Mouse (Mus musculus): ENCODE data around the gene Ing1.
A peak's percentile ranks its signal among the peaks of the same experiment; 100 is the strongest.

The Ing1 gene

DNA sequence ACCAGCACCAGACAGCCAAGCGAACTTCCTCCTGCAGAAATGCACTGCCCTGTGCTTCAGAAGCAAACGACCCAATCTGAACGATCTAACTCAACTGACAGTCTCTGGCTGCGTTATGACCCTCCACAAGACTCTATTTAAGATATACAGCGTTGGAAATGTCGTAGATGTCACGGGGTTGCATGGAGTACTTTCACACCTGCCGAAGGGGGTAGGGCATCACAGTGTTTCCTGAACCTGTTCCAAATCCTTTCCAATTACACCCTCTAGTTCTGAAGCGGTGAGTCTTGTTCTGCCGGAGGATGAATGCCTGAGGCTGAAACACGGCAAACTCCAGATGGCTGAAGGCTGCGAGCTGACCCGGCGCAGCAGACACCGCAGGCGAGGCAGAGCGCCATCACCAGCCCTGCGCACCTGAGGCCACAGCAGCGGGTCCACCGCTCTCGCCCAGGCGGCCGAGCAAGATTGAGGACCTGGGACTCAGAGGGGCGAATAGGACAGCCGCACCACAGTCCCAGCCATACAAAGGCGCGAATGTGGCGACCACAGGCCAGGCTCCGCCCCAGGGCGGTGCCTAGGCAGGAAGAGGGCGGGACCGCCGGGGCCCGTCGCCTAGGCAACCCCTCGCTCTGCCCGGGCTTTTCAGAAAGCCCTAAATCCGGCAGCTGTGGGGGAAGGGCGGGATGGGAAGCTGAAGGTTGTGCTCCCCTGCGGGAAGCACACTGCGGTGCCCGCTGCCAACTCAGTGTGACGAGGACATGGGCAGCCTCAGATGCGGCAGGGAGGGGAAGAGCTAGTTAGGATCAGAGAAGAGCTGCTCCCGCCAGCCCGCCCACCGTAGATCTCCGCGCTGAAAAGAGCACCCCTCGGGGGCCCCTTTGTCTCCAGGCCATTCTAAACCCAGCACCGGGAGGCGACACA is at the start of gene Ing1:
Gene Ing1, plus strand, starts transcription at position 773 of the 921 bp plus-strand sequence.
- peak; percentile 94 to 96 for DNase-seq (ENCODE audit: low spot score in 2 of 2)

DNA sequence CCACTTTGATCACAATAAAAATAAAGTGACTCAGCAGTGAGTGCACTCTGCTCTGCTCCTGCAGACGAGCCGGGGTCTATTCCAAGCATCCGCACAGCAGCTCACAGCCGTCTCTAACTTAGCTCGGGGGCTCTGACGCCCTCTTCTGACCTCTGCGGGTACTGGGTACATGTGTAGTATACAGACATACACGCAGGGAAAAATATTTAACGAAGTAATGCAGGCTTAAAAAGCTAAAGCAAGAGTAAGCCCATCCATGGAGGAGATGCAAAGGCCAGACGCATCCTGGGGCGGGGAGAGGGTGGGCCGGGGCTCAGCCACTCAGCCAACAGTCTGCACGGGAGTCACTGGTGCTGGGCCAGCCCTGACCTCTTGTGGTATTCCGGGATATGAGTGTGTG is 49.3 kb upstream of the Ing1 start:
- no peak for DNase-seq (ENCODE audit: low spot score in 2 of 2)

DNA sequence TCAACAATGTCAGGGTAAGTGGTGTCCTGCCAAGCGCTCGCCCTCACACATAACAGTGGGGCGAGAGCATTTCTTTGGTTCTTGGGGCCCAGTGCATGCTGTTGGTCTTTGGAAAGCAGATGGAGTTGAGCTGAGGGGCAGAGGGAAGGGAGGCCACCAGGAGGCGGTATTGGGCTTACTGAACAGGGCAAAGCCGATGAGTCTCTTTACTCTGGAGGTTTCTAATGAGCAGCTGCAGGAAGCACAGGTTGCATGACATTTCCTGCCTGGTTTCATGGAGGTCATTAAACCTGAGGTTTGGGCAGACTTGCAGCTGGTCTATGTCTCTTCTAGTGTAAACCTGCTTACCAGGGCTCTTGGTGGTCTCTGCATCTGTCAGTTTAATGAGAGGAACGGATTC is 48.6 kb upstream of the Ing1 start:
- peak; percentile 64 to 83 for DNase-seq (ENCODE audit: low spot score in 2 of 2)

DNA sequence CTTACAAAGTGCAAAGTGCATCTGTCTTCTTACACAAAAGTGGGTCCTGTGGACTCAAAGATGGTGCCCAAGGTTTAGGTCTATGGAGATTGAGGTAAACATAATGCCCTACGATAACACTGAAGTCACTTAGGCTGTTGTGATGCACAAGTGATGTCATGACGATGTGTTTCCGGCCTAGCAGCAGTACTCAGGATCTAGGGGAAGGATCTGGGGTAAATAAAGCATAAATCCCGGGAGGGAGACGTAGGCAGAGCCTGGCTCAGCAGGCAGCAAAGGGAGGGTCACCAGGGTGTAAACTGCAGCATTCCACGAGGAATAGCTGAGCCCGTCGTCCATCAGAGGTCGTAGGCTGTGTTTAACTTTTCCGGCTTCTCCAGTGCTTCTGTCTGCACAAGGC is 46.5 kb upstream of the Ing1 start:
- no peak for DNase-seq (ENCODE audit: low spot score in 2 of 2)

DNA sequence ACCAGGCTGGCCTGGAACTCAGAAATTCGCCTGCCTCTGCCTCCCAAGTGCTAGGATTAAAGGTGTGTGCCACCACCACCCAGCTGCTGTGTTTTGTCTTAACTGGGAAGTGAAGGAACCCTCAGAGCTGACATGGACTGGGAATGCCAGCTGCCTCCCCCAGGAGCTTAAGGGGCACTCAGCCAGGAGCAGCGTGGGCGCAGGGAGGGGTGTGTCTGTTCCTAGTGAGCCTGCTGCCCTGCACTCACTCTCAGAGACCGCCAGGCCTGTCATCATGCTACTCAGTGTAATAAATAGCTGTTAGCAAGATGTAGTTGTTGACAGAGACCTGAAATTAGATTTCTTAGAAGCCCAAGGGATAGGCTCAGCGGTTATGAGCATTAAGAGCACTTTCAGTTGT is 44.4 kb upstream of the Ing1 start:
- DNase-seq (ENCODE audit: low spot score in 2 of 2): no peak

DNA sequence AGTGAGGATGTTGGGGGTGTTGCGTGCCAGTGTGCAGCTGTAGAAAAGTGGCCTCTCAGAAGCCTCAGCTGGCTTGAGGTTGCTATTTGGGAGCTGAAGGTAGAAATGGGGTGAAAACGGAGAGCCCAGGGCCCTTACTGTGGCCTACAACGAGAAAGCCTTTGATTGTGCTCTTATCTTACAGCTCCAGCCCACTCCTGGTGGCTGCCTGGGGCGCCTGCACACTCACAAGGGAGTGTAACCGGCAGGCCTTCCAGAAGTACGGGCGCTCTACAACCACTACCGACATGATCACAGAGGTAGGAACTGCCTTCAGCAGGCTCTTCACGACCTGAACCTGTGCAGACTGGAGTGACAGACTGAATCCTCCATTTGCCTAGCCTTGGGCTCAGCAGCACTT is 42.7 kb upstream of the Ing1 start:
- DNase-seq (ENCODE audit: low spot score in 2 of 2): no peak

DNA sequence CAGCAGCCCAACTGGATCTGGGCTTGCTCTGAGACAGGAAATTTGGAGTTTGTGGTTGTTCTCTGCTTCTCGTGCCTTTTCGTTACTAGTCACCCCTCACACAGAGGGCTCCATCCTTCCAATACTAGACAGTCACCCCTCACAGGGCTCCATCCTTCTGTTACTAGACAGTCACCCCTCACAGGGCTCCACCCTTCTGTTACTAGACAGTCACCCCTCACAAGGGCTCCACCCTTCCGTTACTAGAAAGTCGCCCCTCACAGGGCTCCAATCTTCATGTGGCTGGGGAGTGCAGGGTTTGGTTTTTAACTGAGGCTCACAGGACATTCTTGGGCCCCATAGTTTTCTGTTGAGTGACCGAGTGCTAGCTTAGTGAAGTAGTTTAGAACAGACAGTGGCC is 42.1 kb upstream of the Ing1 start:
- DNase-seq (ENCODE audit: low spot score in 2 of 2): no peak

DNA sequence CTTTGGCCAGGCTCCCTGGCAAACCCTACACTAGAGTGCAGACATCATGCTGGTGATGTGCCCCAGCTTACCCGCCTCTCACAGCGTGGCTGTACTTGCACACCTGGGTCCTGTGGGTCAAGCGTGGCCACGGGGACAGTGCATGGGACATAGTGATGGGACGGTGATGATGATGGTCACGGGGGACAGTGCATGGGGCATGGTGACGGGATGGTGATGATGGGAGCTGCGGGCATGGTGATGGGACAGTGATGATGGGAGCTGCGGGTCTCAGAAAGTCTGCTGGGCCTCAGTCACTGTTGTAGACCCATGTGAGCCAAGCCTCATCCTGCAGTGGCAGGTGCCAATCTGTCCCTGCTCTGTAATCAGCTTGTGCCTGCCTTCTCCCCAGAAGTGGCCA is 39.1 kb upstream of the Ing1 start:
- DNase-seq (ENCODE audit: low spot score in 2 of 2): no peak

DNA sequence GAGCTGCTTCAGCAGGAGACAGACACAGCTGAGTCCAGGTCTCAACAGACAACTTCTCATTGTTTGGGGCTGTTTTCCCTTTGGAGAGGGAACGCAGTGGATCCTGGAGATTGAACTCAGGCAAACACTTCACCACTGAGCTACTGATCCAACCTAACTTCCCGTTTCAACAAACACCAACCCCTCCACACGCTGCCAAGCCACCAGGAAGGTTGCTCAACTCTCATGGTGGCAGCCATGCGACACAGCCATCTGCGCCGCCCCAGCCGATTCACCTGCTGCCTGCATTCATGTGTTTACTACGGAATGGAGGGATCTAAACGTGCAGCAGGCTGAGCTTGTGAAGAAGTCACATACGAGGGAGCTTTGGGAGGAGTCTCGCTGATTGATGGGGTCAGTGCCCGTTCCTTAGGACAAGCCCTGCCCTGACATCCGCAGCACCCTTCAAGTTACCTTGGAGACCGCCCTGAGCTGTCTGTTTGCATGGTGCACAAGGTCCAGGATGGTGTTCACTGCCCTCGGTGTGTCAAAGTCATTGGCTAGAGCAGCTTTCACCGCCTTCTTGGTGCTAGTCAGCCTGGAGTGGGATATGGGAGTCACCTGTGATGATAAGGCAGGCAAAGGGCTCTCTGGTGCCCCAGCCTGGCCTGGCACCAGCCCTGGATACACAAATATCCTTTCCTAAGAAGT is 37.9 kb upstream of the Ing1 start:
- DNase-seq (ENCODE audit: low spot score in 2 of 2): no peak

DNA sequence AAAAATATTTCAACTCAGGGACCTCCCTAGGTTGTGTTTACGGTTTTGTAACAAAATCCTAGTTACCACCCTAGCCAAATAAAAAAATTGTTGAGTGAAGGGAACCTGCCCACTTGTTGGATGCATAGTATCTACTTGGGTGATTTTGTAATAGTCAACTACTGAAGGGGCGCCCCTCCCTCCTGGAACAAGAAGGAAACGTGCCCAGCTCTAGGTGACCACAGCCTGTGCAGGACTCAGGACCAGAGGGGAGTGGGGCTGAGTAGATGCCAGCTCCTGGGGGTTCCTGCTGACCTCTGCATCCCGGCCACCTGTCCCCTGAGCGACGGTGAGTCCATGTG is 37.3 kb upstream of the Ing1 start:
- no peak for DNase-seq (ENCODE audit: low spot score in 2 of 2)

DNA sequence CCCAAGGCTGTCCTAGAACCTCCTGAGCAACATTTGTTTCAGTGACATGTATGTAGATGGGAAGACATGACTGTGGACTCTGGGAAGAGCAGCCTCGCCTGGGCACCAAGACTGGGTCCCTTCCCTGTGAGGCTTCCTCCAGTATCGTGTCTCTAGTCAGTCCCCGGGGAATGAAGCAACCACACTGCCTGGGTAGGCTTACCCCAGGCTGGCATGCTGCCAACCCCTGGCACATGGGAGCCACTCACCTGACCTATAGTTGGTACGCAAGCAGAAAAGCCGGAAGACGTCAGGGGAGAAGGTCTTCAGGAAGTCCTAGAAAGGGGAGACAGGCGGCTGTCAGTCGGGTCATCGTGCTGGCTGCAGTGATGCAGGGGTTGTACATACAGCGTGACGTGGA is 36.7 kb upstream of the Ing1 start:
- no peak for DNase-seq (ENCODE audit: low spot score in 2 of 2)

DNA sequence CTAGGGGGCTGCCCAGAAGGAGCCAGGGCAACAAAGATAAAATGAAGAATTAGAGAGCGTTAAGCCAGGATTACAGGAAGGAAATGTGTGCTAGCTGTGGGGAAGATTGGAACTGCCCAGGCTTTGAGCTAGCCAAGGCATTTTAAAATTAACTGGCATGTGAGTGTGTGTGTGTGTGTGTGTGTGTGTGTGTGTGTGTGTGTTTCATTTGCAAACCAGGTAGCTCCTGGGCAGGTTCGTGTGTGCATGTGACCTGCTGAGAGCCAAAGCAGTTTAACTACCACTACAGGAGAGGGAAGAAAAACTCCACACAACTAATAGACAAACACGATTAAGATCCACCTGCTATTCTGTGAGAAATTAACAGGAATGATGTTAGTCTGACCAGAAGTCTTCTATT is 32.0 kb upstream of the Ing1 start:
- no peak for DNase-seq (ENCODE audit: low spot score in 2 of 2)

DNA sequence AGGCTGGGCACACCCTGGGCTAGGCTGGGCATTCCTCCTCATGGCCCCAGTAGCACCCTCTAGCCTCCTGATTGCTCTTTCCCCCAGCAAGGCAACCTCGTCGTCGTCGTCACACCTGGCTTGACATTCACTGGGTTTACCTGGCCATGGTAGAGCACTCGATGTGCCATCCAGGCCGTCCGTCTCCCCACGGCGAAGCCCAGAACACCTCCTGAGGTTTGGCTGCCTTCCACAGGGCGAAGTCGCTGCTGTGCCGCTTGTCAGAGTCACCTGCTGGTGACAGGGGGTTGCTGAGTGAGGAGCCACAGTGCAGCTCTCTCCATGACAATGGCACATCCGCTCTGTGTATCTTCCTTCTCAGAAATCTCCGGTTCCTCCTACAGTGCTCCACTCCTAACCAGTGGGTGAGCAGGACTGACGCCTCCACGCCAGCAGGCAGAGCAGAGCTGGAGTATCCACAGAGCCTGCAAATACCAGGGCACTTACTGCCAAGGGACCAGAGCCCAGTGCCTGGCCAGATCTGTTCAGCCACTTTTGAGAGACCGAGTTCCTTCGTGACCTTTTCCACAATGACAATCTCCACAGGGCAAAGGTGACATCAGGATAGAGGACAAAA is 25.1 kb upstream of the Ing1 start:
- no peak for DNase-seq (ENCODE audit: low spot score in 2 of 2)

DNA sequence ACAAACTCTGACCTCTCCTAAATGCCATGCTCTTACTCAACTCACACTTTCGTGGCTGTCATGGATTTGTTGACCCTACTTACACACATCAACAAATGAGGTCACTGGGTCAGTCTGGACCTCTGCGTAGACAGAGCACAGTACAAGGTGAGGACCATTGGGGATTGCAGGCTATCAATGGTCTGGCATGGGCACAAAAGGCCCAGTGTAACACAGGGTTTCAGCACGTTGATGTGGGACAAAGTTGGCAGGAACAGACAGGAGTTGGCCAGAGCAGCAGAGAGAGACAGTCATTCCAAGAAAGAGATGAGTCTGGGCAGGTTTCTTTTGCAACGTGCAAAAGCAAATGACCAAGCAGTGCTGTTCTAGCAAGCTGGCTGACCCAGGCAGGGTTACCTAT is 24.5 kb upstream of the Ing1 start:
- no peak for DNase-seq (ENCODE audit: low spot score in 2 of 2)

DNA sequence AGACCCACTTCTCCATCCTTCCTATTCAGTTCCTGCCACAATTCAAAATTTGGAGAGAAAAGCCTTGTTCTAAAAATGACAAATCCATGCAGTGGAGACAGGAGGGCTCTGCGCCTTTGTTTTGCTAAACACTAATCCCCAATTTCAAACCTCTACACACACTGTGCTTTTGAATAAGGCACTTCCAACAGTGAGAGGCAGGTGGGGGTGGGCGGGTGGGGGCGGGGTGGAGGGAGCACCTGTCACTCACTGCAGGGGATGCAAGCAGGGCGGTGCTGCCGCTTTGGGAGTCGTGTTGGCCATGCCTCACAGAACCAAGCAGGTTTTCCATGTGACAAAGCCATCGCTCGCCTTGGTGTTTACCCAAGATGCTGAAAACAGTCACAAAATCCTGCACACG is 20.9 kb upstream of the Ing1 start:
- DNase-seq (ENCODE audit: low spot score in 2 of 2): no peak

DNA sequence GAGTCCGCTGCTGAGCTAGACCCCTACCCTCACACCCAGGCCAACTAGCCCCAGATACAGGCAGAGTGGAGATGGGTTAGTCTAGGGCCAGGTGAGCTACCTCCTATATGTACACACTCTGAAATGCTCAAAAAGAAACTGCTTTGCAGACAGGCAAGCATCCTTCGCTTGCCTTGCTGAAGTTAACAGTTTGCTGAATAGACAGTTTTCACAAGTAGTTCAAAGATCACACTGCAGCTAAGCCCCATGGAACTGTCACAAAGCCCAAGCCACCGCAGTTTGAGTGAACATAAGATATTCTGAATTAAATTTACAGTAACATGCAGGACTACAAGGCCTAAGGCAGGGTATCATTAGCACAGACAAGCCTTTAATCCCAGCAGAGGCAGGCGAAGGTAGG is 16.3 kb upstream of the Ing1 start:
- no peak for DNase-seq (ENCODE audit: low spot score in 2 of 2)

DNA sequence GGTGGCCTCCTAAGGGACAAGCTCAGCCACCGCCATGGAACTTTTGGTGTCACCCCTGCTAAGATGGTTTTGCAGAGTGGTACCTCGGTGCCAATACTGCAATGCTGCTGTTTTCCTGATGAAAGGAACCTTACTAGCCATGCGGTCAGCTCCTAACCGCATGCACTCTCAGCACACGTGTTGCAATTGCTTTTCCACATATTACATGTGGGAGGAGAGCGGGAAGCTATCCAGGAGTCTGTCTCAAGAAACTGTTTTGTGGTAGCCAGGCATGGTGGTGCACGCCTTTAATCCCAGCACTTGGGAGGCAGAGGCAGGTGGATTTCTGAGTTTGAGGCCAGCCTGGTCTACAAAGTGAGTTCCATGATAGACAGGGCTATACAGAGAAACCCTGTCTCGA is 15.2 kb upstream of the Ing1 start:
- no peak for DNase-seq (ENCODE audit: low spot score in 2 of 2)

DNA sequence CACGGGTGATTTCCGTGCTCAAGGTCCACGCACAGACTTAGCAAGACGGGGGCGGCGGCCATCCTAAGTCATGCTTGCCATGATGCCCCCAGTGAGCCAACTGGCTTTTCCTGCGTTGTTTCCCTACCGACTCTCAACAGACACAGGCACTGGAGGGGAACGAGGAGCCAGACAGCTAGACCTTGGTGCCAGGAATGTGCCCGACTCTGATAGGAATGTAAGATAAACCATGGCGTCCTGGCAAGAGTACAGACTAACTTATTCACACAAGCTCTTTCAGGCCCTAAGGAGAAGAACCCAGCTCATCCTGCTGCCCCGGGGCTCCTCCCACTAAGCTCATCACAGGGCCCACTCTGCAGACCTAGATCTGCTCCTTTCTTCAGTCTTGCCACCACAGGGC is 13.3 kb upstream of the Ing1 start:
- DNase-seq (ENCODE audit: low spot score in 2 of 2): no peak

DNA sequence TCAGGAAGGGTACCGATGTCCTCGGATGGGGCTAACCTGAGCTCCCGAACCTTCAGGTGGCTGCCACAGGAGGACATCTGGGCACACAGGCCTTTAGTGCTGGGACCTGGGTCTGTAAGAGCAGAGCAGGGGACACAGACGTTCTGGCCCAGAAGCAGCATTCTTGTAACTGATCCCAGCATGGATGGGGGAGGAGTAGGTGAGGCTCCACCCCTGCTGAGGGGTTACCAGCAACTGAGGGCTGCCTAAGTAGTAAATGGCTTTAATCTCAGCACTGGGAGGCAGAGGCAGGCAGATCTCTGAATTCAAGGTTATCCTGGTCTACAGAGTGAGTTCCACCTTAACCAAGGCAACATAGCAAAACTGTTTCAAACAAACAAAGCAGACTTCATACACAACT is 12.5 kb upstream of the Ing1 start:
- no peak for DNase-seq (ENCODE audit: low spot score in 2 of 2)

DNA sequence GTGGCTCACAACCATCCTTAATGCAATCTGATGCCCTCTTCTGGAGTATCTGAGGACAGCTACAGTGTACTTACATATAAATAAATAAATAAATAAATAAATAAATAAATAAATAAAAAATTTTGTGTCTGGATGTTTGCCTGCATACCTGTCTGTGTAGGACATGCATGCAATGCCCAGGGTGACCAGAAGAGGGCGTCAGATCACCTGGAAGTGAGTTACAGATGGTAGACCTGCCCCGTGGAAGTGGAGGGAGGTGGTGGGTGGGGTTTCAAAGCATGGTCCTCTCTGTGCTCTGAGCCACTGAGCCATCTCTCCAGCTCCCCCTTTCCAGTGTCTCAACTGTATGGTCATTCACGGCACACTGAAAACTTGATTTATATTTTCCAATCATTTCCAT is 11.0 kb upstream of the Ing1 start:
- DNase-seq (ENCODE audit: low spot score in 2 of 2): peak; percentile 76 to 86

DNA sequence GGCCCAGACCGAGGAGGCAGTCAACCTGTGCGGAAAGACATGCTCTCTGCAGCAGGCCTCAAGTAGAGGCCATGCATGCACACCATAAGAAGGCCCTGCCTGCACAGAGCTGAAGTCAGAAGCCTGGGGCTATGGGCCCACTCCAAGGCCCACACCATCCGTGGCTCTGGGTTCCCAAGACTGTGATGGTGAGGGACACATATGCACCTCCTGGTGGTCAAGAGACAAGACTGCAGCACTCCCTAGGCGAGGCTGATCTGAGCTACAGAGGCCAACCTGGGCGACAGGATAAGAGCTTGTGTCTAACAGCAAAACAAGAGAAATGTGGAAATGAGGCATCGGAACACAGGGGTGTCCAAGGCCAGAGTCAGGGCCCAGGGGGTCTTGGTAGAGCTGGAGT is 8.3 kb upstream of the Ing1 start:
- peak in 1 of 2 experiments; percentile 24 for DNase-seq (ENCODE audit: low spot score in 2 of 2)

DNA sequence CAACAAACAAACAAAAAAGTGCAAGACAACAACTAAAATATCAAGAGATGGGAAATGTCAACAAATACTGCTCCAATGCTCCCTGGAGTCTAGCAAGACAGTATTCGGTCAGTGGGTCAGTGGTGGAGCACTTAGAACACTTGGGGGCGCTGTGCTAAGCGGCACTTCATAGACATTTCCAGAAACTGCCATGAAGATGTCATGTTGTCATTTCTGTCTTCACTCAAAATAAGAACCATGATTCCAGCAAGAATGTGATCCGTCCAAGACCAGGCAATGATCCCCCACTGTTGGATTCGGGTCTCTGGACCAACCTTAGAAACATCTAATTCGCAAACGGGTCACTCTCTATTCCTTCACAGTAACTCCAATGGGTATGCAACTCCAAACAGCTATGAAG is 5.7 kb upstream of the Ing1 start:
- peak; percentile 34 to 58 for DNase-seq (ENCODE audit: low spot score in 2 of 2)
